Mouse (Mus musculus): ENCODE results near the gene Tnk2.
A peak's percentile ranks its signal among the peaks of the same experiment; 100 is the strongest.

The Tnk2 gene

DNA sequence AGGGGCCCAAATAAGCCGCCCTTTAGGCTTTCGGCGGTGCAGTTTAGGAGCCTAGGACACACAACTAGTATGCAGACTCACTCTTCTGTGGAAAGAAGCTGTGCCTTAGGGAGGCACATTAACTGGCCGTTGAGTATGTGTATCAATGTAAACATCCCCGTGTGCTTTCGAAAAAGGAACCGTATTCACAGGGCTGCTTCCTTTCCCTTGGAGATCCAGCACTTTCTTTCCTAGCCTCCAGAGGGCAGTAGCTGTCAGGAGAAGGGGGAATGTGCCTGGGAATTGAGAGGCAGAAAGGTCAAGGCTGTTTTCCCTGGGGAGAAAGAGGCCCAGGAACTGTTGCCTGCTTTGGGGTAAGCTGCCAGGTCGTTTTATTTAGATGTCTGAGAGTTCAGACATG, 15.7 kb downstream of the Tnk2 start:
- peak; percentile 92 for DNase-seq (ENCODE audit: low read depth, low spot score)

DNA sequence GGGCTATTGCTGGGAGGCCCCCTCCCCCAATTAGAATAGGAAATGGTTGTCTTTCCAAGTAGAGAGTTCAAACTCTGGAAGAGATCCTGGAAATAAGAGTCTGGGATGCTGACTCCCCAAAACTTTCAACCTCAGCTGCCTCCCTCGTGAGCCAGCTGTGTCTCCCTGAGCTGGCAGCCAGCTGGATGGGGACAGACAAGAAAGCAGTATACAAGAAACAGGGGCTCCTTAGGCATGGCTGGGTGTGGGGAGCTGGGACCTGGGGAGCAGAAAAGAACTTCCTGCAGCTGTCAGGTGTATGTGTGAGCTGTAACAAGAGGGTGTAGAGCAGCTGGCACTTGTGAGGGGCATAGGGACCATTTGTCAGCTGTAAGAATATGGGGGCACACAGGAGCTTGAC, 16.4 kb downstream of the Tnk2 start:
- DNase-seq (ENCODE audit: low read depth, low spot score) = no peak

DNA sequence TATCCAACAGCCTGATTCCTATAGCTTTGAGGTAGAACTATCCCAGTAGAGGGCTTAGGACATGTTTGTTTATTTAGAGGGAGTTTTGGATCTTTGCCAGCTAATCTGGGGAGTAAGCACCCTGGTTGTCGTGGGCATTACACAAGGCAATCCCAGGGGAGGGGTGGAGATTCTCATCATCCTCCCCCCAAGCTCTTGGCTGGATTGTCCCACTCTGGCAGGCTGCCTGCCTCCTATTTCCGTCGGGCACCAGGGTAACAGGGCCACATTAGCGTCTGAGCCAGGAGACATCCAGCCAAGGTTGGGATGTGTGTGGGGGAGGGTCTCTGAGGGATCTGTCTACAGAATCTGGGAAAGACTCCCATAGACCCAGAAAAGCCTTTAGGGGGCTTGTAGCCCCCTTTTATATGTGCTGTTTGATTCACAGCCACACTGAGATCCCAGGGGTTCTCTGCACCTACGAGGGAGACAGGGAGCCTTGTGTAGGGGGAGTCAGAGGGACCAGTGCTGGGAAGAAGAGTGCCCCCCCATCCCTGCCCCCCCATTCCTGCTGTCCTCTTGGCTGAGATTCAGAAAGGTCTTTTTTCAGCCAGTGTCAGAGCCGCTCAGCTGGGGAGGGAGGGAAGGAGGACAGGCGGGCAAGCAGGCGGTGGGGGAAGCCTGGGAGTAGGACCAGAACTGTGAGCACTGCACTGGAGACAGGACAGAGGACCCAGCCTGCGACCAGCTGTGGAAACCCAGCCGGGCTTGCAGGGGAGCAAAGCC, 17.1 kb downstream of the Tnk2 start:
- DNase-seq (ENCODE audit: low read depth, low spot score) = peak; percentile 86

DNA sequence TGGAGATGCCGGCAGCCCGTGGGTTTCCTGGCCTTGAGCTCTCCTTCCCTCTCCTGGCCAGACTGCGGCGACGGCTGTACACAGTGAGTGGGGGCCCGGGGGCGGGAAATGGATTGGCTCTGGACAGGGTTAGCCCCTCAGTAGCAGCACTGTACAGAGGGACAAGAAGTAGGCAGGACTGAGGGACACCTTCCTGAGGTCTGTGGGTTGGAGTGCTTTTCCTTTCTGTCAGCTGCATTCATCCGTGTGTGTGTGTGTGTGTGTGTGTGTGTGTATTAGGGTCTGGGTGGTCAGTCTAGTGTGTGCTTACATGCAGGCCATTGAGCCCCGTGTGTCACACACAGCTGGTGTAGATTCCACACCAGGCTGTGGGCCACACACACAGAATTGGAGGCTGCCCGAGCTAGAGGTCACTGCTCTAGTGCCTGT, 17.8 kb downstream of the Tnk2 start:
- no peak for DNase-seq (ENCODE audit: low read depth, low spot score)

DNA sequence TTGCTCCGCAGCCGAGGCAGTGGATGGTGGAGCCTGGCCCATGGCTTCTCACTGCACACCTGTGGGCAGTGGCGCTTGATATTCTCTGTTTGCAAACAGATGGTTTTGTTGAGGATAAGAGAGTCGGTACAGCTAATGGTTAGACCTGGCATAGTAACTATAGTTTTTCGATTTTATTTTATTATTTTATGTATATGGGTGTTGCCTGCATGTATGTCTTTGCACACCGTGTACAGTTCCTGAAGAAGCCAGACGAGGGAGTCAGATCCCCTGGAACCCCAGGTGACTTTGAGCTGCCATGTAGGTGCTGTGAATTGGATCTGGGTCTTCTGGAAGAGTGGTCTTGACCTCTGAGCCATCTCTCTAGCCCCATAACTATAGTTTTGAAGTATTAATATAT, 18.7 kb downstream of the Tnk2 start:
- DNase-seq (ENCODE audit: low read depth, low spot score) = no peak

DNA sequence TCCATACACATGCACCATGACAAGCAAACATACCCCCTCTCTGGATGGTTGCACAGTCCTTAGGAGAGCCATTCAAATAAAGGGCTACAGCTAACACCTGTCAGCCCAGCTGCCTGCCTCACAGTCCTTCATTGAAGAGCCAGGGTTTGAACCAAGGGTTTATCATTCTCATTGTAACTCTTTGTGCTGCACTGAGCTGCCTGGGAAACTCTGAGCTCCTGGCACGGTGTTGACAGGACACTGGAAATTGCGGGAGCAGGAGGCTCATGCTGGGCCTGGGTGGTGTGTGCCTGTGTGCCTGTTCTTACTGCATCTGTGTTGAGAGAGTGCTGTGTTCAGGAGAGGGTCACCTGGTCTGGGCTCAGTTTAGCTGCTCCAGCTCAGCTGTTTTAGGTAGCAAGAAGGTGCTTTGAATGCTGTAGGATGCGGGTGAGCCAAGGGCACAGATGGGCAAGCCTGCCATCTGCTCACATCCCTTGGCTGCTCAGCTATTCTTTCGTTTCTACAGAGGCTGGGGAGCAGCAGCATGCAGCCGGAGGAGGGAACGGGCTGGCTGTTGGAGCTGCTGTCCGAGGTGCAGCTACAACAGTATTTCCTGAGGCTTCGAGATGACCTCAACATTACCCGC, 19.7 kb downstream of the Tnk2 start:
- DNase-seq (ENCODE audit: low read depth, low spot score) = peak; percentile 82

DNA sequence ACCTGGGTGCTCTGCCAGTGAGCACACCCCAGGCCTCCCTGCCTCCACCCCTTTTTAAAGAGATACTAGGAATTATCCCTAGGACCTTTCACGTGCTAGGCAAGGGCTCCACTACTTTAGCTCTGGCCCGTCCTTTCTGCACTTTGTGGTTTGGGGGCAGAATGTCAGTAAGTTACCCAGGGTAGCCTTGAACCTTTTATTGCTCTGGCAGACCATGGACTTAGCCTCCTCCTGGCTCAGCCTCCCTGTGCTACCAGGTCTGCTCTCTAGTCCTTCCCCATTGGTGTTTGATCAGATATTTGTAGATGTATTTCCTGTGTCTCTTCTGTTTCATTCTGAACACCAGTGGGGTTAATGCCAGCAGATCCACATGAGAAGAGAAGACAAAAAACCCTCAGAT, 20.5 kb downstream of the Tnk2 start:
- no peak for DNase-seq (ENCODE audit: low read depth, low spot score)

DNA sequence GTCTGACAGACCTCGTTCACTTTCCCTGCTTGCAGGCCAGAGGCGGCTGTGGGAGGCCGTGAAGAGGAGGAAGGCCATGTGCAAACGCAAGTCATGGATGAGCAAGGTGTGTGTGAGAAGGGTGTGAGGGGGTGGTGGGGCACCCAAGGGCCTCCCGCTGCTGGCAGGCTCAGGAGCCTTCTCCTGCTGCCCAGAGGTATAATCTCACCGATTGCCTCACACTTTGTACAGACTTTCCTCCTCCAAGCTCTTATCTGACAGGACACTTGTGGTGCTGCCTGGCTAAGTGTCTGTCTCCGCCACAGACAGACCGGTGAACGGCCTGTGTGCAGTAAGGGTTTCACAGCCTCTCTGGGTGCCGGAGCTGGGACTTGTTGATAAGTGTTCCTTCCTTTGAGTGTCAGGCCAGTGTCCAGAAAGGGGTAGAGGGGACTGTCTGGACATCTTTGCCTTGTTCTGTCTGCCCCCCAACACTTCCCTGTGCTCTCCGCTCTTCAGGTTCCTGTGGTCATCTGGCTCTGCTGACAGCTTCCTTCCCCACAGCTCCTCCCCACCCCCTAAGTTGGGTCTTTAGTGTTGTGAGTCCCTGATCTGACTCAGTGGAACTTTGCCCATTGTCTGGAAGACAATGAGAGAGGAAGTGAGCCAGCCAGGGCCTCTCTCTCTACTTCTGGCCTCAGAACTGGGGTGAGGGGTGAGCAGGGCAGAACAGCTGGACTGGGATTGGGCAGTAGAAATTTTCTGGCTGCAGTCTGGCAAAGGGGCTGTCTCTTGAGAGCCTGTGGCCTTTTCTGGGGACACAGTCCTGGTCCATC, 22.4 kb downstream of the Tnk2 start:
- peak; percentile 49 for DNase-seq (ENCODE audit: low read depth, low spot score)

DNA sequence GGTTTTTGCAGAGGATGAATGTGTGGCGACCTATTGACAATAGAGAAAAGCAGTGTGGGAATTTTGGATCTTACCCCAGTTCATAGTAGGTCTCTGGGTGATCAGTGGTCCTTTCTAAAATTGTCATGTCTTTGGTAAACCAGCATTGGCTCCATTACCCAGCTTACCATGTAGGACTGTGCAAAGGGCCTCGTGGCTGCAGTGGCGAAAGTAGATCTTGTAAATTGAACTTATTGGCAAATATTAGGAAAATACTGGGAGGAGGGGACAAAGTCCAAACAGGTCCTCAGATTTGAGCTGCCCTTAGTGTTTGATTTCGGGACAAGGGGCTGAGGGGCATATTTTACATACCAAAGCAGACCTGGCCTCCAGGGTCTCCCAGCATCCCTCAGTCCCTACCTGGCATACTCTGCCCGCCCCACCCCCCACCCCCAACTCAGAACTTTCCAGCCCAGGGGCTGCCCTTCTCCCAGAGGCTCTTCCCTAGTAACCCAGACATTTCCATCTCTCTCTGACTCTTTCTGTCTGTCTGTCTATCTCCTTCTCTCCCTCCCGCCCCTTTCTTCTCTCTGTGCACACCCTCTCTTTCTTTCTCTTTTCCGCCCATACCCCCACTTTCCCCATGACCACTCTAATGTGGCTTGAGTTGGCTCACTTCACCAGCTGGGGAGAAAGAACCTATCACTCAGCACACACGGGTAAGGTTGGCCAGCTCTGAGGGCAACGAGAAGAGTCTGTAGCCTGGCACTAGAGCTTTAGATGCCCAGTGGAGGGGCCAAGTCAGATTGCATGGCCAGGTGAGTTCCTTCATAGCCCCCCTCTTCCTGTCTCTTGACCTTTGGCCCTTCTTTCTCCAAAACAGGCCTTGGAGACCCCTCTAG, 23.2 kb downstream of the Tnk2 start:
- DNase-seq (ENCODE audit: low read depth, low spot score) = no peak

DNA sequence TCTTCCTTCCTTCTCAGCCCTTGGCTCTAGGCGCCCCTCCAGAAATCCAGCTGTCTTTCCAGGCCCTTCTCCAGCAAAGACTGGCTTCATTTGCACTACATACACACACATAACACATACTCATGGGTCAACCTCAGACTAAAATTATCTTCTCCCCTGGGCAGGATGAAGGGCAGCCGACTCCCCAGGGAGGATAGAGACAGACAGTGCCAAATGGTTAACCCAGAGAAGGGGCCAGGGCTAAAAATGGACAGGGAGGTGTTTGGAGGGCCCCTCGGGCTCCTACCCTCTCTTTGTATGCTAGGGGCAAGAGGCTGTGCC, 23.8 kb downstream of the Tnk2 start:
- no peak for DNase-seq (ENCODE audit: low read depth, low spot score)

DNA sequence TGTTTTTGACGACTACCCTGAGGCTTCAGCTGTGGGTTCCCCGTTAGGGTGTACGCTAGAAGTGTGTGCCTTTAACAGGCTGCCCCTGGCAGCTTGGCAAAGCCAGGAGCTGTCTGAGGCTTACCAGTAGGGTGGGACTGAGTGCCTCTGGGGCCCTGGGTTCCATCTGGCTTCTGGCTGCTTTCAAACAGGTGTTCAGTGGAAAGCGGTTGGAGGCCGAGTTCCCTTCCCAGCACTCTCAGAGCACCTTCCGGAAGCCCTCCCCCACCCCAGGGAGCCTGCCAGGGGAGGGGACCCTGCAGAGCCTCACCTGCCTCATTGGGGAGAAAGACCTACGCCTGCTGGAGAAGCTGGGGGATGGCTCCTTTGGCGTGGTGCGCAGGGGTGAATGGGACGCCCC, 24.4 kb downstream of the Tnk2 start:
- DNase-seq (ENCODE audit: low read depth, low spot score) = no peak

DNA sequence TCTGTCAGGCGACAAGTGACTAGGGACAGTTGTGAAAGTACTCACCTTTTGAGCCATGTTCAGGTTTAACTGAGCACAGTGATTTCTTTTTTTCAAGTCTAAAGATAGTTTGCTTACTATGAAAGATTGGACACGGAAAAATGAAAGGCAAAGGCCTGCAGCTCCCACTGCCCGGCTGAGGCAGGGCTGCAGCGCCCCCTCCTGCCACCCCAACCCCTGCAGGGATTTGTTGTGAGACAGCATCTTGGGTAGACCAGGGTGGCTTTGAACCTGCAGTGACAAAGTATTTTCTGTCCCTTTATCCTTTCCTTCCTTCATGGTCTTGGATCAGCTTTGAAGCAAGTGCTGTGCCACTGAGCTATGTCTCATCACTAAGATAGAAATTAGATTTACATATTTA, 24.8 kb downstream of the Tnk2 start:
- no peak for DNase-seq (ENCODE audit: low read depth, low spot score)

DNA sequence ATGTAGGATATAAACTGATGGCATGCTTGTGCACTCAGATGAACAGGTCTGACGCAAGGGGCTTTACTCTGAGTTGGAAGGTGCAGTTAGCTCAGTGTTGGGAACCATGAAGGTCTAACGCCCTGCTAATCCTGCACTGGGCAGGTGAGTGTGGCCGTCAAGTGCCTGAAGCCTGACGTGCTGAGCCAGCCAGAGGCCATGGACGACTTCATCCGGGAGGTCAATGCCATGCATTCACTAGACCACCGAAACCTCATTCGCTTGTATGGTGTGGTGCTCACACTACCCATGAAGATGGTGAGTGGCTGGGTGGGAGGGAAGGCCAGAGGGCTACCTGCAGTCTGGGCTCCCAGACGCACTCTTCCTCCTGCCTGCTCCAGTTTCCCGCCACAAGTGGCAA, 25.6 kb downstream of the Tnk2 start:
- no peak for DNase-seq (ENCODE audit: low read depth, low spot score)

DNA sequence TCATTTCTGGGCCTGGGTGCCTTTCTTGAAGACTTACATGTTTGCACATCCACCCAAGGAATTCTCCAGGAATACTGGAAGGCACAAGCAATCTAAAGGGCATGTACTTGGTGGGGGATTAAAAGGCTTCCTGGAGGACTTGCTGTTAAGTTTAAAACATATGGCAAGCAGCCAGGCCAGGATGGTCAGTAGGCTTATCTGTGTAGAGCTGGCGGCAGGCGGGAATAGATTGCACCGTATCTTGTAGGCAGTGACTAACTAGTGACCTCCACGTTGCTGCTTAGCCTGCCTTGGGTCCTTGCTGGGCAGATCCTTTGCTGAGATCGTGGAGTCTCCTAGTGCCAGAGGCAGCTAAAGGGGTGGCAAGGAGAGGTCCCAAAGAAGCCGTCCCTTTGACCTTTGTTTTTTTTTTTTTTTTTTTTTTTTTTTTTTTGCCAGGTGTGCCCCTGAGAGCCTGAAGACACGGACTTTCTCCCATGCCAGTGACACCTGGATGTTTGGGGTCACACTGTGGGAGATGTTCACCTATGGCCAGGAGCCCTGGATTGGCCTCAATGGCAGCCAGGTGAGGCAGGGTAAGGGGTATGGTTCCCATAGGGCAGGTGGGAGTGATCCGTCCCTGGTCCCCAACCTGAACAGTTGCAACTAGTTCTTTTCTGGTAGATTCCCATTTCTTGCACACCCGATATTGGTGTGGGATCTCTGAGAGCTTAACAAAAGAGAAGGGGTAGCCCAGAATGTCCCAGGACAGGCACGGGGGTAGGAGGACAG, 26.9 kb downstream of the Tnk2 start:
- no peak for DNase-seq (ENCODE audit: low read depth, low spot score)

DNA sequence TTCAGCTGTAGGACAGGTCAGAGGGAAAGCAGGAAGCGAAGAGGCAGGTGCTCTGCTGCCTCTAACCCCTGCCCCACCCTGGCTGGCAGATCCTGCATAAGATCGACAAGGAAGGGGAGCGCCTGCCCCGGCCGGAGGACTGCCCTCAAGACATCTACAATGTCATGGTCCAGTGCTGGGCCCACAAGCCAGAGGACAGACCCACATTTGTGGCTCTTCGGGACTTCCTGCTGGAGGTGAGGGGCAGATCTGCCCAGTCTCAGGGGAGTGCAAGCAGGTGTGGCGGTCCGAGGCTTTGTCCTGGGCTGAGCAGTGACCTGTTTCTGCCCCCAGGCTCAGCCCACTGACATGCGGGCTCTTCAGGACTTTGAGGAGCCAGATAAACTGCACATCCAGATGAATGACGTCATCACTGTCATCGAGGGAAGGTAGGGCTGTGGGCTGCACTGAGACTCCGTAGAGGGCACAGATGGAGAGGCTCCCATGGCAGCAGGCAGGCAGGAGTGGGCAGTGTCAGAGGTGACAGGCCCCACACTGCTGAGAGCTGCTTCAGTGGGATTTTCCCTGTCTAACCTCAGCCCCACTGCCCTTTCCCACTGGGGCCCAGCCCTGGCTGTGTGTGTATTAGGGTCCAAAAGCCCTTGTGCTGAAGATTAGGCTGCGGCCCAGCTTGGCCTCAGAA, 27.7 kb downstream of the Tnk2 start:
- no peak for DNase-seq (ENCODE audit: low read depth, low spot score)

DNA sequence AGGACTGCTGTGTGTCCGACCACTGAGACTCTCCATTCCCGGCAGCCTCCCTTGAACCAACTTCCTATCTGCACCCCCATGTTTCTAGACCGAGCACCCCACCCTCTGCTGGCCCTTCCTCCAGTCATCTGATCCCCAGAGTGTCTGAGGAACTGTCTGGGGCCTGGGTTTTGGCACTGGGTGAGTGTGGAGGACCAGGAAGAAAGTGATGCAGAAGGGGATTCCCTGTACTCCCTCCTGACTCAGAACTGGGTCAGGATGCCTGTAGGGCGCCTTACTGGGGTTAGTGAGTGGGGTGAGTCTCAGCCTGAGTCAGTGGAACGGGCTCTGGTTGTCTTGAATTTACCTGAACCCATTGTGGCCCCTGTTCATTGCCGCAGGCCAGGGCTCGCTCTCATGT, 28.6 kb downstream of the Tnk2 start:
- DNase-seq (ENCODE audit: low read depth, low spot score) = no peak

DNA sequence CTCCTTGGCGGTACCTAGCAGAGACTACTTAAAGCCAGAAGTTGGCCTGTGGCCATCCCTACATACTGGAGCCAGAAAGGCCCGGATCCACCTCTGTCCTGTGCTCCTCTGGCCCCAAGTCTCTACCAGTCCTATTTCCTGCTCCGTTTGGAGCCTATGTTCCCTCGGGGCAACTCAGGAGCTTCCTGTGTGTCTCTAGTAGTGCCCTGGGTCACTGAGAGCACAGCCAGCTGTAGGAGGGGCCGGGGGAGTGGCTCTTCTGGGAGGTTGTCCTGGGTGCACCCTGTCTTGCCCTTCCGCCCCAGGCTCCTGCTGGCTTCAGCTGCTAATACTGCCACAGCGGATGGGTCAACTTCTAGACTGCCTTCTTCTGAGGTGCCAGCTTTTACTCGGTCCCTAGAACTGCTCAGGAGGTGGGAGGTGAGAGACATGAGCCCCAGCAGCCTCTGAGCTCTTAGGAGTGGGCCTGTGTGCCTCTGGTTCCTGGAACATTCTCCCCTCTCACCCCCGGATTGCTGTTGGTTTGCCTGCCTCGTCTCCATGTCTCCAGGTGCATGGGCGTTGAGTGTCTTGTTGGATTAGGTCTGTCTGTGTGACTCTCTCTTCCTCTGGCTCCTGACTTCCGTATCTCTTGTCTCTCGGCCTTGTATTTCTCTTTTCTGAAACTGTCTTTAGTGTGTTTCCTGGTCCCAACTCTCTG, 29.3 kb downstream of the Tnk2 start:
- DNase-seq (ENCODE audit: low read depth, low spot score) = peak; percentile 78

DNA sequence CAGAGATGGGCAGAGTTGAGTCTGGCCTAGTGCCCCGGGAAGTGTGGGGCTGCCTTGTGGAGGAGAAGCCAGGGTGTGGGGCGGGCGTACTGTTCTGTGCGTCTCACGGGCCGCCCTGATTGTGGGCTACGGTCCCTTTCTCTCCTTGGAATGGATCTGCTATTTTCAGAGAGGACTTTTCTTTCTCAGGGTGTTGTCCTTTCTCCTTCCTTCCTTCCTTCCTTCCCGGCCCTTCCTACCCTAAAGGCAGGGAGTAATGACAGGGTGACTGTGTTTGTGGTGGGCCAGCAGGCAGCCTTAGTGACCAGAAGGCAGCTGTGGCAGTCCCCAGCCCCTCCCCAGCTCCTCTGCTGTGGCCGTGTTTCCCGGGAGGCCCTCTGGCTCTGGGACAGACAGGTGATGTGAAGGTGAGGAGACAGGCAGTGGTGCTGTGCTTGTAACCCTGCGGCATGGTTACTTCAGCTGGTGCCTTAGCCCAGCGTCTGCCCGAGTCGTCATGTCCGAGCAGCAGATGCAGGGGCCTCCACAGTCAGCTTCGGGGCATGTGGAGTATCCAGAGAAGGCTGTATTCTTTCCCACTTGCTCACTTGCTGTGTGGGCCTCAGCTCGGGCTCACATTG, 30.6 kb downstream of the Tnk2 start:
- no peak for DNase-seq (ENCODE audit: low read depth, low spot score)

DNA sequence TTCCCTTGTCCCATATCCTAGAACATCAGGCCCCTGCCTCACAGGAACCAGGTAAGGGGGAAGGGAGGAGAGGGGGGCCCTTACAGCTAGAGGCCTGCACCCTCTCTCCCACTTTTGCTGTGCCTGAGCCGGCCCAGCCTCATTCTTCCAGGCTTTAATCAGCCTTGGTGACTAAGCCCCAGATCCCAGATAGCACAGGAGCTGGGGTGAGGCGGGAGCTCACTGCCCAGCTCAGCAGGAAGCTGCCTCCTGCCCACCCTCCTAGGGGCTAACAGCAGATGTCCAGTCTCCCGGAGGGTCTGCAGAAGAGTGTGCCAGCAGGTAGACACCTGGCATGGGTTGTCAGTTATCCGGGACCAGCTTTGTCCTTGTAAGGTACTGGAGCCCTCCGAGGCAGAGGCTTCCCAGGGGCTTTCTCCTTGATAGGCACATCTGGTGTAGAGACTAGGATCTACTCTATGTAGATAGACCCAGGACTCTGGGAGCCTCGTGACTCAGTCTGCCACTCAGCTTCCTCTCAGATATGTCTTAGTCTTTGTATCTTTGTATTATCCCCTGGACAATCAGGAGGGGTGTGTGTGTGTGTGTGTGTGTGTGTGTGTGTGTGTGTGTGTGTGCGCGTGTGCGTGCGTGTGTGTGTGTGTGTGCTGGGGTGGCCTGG, 33.5 kb downstream of the Tnk2 start:
- DNase-seq (ENCODE audit: low read depth, low spot score) = no peak

All from brain, adult 2 months (tissue).